Mouse (Mus musculus): Measurements from ENCODE around the gene Atxn7l3b.

- TF ChIP-seq EP300 (IDR thresholded peaks at IDR 0.05; ENCODE audit: insufficient read depth, low read depth, low read length) (no peak), POLR2A (IDR thresholded peaks at IDR 0.05; ENCODE audit: insufficient read depth, low read depth, low read length) (no peak)
Measured at GRCm38 (mm10) chr10:112926271-112926670, 2.5 kb downstream of the Atxn7l3b start.

All from heart, adult 2 months (tissue).